Mouse (Mus musculus): Measurements from ENCODE around the gene Olfm4.

Olfm4 gene

DNA sequence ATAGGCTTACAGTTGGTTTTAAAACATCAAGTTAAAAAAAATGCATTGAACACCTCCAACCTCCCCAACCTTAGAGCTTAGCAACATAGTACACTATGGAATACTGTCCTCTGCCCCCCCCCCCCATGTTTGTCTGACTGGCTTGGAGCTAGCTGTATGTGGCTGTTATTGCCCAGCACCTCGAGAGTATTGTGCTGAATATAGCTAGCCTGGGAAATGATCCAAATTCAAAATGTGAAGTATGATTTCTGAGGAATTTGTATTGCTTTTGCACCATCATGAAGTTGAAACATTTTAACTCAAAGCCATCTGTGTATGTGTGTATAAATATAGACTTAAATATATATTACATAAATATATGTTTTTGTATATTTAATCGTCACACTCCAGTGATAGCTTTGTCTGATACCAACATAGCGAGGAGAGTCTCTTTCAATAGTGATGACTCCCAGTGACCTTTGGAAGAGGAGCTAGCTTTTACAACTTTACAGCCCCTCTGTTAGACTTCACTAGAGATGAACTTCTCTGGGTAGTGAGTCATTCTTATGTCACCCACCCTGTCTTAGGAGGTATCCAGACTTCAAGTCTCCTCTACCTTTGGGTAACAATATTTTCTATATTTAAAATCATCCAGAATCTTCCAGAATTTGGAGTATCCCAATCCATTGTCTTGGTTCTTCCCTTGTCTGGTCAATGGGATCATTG is 45.6 kb downstream of the Olfm4 start:
- no peak for DNase-seq (ENCODE audit: low read depth, low spot score)

DNA sequence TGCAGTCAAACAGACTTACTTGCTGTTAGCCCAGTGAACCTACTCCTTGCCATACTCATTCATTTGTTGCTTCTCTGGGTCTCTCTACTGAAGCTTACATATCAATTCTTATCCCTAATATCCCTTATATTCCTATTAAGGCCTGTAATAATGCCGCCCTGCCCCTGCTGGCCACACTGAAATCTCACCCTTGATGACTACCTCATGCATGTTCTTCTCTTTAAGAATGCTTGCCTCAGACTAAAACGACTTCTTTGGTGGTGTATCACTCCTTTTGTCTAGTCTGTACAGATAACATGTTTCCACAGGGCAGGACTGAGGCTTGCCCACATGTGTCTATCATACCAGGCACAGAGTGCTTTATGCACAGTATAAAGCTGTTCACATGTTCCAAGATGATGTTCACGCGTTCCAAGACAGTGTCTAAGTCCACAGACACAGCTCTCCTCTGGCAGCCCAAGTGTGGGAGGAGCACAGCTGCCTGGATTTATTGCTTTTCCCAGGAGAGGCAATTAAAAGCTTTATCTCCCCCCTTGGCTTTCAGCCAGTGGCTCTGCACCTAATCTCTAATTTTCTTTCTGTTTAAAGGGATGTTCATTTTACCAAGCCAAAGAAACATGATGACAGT is 55.9 kb downstream of the Olfm4 start:
- DNase-seq (ENCODE audit: low read depth, low spot score) = no peak

DNA sequence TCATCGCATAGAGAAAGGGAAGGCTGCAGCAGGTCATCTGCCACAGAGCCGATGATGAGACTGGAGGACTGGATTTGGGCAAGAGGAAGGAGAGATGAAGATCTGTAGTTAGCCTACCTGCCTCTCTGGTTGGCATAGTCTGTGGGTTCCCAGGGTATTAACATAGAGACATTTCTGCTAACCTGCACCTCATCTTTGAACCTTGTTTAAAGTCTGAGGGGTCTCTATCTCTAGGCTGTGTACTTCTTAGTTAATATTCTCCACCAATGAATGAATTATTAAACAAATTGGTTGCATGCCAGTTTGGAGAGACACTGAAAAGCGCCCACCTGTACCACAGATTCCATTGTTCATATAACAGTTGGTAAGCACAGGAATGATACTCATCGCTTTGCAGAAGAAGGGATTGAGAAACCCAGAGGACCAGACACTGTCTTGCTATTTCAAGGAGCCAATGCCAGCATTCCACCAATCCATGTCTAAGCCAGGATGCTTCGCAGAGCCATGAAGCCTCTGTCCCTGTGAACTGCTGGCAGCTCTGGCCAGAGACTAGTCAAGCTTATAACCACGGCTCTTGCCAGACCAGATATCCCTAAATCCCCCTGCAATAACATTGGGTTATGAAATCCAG is 62.3 kb downstream of the Olfm4 start:
- DNase-seq (ENCODE audit: low read depth, low spot score) = no peak

DNA sequence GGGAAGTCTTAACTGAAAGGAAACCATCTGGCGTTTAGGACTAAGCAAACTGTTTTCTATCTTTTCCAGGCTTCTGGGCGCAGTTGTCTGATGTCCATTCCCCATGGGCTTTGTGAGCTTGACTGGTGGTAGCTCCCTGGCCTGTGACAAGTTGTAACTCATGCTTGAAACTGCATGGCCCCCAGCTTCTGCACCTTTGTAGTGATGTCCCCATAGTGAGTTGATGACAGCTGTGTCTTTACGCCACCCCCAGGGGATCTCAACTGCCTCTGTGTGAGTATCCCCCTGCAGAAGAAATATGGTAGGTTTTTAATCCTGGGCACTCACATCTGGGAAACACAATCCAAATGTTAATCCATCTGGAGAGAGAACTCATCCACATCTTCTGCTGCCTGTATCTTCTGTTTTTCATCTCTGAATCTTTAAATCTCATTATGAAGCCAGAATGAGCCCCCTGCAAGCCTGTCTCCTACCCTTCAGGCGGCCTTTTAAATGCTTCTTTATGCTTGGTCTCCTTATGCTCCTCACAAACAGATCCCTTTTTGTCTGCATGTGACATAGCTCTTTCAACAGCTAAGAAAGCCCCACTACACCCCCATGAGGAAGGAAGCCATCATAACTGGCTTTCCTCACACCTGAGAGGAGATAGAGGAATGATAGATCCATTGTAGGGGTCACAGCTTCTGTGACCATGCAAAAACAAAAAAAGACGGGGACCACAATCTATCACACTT is 63.7 kb downstream of the Olfm4 start:
- no peak for DNase-seq (ENCODE audit: low read depth, low spot score)

DNA sequence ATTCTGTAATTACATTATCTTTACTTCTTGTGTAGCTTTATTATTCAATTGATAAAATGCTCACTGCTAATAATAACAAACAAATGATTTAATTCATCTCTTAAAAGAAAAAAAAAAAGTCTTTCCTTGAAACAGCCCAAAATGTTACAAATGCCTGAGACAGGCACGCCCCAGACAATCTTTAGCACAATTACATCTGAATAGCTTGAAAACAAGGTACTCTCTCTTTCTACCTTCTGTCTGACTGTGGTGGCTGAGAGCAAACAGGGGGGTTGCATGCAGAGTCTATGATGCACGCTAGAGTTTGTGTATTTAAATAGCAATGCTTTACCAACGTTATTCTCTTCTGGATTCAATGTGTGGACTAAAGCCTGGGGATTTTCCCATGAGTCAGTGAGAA is 71.8 kb downstream of the Olfm4 start:
- no peak for DNase-seq (ENCODE audit: low read depth, low spot score)

DNA sequence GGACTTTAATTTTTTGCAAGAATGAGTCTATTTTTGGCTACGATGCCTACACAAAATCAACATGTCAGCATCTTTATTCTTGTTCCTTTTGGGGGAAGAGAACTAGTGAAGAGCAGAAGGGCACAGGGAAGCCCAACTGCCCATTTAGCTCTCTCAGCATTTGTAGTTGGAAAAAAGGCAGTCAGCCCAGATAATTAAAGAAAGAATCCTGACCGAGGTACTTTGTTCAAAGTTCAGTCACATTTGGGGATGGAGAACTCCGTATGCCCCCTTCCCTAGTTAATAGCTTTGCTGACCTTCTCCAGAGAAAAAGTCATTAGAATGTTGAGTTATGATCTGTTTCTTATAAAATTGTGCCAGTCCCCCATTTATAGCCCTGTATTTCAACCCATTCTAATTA is 77.8 kb downstream of the Olfm4 start:
- no peak for DNase-seq (ENCODE audit: low read depth, low spot score)

DNA sequence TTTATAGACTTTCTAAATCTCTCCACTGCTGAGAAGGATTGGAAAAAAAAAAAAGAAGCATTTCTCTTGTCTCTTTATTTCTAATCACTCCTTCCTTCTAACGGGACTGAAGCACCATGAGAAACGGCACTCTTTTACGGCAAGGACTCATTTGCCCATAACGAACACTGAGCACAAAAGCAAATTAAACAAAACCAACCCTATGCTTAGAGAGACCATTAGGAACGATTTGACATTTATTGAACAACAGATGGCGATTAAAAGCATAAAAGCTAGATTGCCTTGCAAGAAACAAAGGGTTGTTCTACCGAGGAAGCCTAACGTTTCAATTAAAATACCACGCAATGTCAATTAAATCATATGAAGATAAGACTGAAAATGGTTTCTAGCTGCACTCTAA is 79.0 kb downstream of the Olfm4 start:
- no peak for DNase-seq (ENCODE audit: low read depth, low spot score)

DNA sequence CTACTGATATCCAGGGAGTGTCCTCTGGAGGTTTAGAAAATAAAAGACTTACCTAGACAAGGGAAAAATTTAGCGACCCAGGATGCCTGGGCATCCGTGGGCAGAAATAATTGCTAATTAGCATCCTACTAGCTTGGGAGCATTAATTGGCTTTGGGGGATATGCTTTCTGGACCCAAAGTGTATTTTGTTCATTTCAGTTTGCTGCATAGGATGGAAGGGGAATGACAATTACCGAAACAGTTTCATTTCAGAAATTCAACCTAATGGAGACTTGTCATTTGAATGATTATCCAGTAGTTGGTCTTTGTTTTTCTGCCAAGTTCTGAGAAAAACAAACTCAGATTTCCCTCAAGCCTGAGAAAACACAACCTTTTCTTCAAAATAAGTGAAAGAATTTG is 86.7 kb downstream of the Olfm4 start:
- DNase-seq (ENCODE audit: low read depth, low spot score) = no peak

Data from CD4-positive, CD25-positive, alpha-beta regulatory T cell, adult 2 months (primary cell).